Mouse (Mus musculus): ENCODE measurements around the gene Lca5.

Lca5 gene

DNA sequence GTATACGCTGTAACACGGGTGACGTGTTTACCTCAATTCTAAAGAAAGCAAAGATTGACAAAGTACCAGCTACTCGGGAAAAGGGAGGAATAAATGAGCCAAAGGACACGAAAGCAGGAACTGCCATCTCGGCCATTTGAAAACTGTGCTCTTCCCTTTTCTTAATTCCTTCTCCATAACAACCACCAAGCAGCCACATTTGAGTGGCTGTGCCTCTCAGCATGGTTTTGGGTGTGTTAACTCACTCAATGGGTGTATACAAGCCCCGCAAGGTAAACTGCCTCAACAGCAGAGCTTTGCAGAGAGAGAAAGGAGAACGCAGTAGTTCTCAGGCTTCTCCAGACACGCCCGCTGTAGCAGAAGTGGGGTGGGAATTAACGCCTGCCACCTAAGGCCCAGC lies 48.9 kb downstream of the Lca5 start:
- no peak for DNase-seq (ENCODE audit: low read depth, low spot score)

DNA sequence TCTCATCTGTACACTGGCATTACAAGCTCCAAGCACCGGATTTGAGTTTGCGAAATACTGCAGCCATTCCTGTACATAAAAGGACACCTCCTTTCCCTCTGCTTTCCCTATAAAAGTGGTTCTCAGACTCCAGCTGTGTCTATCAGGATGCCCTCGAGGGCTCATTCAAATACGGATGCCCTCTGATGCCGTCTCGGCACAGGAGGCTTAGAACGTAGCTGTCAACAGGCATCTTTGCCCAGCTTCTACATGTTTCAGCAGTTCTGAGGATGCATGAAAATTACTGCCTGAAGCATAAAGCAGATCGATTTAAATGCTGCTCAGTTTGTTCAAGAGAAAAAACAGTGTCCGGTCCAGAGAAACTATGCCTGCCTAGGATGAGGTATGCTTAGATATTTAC lies 51.4 kb downstream of the Lca5 start:
- no peak for DNase-seq (ENCODE audit: low read depth, low spot score)

DNA sequence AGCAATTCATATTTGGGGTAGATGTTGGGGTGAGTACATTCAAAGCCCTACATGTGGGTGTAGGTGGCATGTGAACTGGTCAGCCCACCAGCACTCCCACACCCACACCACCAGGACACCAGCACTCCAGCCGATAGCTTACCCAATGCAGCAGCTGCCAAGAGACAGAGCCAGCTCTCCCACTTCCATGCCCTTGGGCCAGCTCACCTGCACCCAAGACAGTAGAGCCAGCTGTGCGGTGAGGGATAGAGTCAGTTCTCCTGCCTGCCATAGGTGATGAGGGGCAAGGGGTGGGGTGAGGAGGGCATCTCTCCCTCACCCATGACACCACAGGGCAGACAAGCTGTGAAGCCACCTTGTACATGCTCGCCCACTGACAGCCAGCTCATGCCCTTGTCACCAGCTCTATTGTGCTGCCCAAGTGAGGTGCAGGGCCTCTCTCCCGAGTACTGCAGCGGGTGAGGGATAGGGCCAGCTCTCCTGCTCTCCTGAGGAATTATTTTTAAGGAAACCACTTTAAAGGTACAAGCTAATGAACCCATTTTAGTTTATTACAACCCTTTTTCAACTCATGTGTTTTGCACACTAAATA lies 54.6 kb downstream of the Lca5 start:
- DNase-seq (ENCODE audit: low read depth, low spot score), result no peak

DNA sequence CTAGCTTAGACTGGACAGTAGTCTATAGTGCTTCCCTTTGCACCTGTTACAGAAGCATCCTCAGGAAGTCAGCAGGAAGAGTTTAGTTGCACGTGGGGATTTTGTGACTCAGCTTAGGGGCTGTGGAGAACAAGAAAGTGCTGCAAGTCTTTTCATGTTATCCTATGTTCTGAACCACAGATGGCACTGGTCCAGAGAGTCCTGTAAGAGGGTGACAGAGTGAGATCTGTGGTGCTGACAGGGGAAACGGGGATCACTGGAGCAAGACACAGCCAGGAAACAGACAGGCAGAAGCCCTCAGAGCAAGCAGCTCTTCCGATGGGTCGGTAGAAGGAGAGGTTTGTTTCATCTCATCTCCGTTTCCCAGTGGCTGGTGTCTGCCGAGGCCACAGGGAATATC lies 55.6 kb downstream of the Lca5 start:
- no peak for DNase-seq (ENCODE audit: low read depth, low spot score)

DNA sequence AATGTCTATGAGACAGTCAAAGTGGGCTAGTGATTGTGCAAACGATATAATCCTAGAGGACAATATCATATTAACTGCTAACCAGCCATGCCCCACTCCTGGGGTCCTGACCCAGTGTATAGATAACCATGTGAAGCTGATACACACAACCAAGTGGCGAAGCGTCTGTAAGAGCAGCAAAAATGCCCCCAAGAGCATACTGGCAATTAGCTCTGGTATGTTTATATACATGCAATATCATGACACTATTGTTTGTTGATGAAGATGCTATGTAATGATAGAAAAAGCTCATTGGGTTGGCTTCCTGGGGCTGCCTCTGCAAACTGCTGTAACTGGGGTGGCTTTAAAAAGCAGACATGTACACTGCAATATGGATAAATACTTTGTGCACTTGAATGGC lies 57.7 kb downstream of the Lca5 start:
- DNase-seq (ENCODE audit: low read depth, low spot score), result no peak

DNA sequence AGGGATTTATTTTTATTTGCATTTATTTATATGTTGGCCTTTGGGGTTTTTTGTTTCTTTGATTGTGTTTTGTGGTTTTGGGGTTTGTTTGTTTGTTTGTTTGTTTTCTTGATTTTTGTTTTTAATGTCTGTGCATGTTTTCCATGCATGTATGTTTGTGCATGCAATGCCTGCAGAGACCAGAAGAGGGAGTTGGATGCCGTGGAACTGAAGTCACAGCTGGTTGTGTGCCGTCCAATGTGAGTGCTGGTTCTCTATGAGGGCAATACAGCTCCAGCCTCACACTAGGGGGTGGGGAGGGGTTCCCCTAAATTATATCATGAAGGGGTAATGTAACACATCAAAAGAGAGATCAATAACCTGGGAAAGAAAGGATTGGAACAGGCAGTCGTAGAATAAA lies 58.2 kb downstream of the Lca5 start:
- peak; percentile 30 for DNase-seq (ENCODE audit: low read depth, low spot score)

DNA sequence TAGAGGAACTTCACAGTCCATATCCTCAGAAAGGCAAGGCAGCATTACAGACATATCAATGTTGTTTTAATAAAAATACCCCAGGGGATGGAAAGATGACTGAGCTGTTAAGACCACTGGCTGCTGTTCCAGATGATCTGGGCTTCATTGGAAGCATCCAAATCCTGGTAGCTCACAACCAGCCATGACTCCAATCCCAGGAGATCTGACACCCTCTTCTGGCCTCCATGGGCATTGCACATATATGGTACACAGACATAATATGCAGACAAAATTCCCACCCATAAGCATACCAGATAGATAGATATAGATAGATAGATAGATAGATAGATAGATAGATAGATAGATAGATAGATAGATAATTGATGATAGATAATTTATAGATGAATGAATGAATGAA lies 59.6 kb downstream of the Lca5 start:
- DNase-seq (ENCODE audit: low read depth, low spot score), result peak; percentile 58

DNA sequence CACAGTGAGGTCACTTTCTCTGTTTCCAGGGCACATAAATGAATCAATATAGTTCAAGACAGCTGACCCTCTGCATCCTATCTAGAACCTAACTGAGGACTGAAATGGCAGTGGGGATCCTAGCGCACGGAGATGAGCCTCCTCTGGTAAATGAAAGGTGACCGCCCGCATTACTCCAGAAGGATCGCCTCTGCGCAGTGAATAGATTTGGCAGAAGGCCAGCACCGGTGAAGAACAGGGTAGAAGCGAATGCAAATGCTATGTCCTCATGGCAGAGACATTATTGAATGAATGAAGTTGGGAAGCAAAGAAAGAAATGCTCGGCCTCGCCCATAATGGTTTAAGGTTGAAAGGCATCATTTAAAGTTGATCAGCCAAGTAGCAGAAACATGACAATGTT lies 61.3 kb downstream of the Lca5 start:
- no peak for DNase-seq (ENCODE audit: low read depth, low spot score)

DNA sequence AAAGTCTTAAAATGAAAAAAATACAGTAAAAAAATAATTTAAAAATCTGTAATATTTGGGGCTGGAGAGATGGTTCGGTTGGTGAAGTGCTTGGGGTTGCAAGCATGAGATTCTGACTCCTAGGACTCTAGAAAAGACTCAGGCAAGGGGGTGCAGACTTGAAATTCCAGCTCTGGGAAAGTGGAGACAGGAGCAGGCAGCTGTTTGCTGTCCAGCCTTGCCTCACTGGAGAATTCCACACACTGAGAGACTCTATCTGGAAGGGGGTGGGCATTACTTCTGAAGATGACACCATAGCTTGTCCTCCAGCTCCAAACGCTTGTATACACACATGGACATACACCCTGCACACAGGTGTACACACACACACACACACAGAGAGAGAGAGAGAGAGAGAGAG lies 63.8 kb downstream of the Lca5 start:
- DNase-seq (ENCODE audit: low read depth, low spot score), result no peak

DNA sequence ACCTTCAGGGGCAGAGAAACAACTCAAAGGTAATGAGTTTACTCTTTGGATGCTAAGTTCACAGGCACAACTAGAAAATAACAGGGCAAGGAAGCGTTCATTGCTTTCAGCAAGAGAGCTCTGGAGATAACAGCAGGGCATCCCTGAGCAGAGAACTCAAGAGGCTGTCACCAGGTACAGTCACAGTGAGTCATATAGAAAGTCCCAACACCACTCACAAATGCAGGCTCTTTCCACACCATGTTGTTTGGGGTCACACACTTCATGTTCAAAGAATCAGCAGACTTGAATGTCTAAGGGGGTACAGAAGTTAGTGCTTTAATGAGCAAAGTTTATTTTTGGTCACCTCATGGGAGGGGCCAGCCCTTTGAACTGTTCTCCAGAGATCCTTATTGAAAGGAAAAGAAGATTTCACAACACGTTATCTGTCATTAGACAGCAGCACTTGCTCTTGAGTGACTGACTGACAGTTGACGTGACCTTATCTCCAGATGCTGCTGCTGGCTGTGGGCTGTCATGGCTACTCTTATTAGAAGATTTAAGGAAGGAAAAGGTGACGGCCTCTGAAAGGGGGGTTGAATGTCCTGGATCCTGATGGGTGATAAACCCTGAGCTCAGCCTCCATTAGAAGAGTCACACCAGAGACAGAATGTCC lies 65.3 kb downstream of the Lca5 start:
- no peak for DNase-seq (ENCODE audit: low read depth, low spot score)

DNA sequence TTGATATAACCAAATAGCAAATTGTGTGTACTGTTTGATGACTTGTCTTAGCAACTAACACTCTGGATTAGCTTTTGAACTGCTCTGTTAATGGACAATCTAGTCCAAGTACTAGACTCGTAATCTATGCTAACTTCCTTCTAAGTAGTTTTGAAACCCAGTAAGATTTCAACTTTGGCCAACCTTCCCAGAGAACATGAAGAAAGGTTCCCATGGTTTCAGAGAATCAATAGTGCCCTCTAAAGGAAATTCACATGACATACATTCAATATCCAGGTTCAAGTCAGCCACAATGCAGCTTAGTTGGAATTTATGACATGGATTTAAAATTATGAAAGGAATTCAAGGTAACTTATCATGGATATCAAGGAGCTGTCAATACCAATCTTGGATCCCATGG lies 70.0 kb downstream of the Lca5 start:
- no peak for DNase-seq (ENCODE audit: low read depth, low spot score)

DNA sequence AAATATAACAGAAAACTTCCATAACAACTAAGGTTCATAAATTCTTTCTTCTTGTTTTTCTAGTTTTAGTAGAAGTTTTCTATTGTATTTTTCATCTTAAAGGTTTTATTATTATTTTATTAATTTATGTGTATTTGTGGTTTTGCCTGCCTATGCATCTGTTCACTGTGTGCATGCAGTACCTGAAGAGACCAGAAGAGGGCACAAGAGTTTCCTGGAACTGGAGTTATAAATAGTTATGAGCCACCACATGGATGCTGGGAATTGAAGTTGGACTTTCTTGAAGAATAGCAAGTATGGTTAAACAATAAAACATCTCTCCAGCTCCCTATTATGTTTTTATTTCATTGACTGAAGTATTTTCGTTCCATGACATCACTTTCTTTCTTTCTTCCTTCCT lies 72.7 kb downstream of the Lca5 start:
- DNase-seq (ENCODE audit: low read depth, low spot score), result no peak

DNA sequence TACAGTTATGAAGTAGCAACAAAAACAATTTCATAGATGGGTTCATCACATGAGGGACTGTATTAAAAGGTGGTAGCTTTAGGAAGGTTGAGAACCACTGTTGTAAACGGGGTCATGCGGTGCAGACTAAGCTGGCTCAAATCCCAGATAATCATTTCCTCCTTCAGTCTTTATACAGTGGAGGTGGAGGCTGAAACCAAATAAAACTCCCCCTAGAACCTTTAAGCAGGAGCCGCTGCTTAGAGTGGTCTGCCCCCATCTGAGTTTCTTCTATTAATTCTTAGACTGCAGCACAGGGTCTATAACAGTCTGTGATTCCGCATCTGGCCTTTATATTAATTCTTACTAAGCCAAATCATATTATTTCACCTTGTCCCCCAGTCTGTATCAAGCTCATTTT lies 85.1 kb downstream of the Lca5 start:
- DNase-seq (ENCODE audit: low read depth, low spot score), result no peak

DNA sequence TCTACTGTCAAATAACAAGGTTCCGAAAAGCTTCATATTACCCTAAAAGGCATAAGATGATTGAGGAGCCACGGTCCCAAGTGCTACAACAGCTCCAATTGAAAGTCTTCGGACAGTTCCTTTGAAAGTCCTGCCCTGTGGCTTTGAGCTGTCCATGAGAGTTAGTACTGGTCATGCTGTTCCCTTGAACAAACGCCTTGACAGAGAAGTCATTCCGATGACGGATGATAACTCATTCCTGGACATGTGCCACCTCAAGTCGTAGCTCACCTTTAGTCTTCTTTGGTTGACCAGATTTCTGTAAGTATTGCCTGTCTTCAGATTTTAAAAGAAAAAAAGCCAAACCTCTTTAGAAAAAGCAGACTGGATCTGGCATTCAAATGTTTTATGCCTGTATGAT lies 87.6 kb downstream of the Lca5 start:
- no peak for DNase-seq (ENCODE audit: low read depth, low spot score)

DNA sequence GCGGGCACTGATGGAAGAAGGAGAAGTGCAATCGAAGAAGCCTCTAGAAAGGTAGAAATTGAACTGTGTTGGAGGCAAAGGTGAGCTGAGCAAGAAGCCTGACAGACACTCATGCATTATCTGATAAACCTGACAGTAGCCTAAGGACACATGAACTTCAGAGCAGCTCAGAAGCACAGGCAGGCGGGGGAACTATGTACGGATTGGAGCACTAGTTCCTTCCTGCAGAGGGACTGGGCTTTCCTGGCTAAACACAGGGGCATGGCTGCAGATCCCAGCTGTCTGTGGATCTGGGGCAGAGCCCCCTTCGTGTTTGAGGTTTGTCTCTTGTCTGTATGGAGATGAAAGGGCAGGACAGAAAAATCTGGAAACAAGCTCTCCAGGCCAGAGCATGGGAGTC lies 89.8 kb downstream of the Lca5 start:
- DNase-seq (ENCODE audit: low read depth, low spot score), result no peak

DNA sequence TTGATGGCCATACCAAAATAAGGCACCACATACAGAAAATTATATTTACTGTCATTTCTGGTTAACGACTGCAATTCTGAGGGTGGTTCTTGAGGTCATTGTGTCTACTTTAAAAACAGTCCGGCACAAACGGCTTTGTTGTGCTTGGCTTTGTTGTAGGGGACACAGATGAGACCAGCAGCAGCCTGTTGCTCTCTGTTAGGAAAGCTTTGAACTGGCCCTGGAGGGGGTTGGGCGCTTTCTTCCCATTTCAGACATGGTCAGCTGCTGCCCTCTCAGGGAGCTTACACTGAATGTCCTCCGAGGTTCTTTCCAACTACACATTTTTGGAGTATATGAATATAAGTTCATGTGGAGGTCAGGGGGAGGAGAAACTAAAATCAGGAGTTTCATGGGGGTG lies 90.3 kb downstream of the Lca5 start:
- no peak for DNase-seq (ENCODE audit: low read depth, low spot score)

DNA sequence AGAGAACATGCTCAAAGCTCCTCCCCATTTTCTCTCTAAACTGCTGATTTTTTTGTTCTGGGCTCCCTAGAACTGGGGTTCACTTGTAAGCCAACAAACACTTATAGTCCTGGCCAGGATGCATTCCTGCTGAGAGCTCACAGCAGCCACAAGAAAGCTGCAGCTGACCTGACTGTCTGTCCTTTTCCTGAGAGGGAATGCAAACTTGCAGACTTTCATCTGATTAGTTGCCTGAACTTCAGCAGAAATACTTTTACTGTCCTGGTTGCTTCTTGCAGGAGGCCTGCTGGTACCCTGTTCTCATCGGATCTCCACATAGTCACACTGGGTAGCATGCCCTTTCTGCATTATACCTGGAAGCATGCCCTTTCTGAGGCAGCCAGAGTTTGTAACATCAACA lies 91.0 kb downstream of the Lca5 start:
- no peak for DNase-seq (ENCODE audit: low read depth, low spot score)

DNA sequence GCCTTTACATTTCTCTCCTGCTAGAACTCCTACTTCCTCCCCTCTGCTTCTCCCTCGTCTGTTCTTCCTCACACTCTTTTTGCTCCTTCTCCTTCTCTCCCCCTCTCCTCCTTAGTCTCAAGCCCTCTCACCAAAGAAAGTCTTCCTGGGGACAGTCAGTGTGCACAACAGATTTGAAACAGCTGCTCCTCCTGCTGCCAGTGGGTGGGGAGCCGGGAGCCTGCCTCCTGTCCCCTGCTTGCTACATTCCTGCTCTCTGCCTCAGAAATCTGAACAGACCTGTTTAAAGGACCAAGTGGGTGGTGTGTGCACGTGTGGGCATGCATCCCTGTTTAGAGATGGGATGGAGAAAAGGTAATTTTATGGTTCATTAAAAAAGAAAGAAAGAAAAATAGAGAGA lies 91.4 kb downstream of the Lca5 start:
- no peak for DNase-seq (ENCODE audit: low read depth, low spot score)

DNA sequence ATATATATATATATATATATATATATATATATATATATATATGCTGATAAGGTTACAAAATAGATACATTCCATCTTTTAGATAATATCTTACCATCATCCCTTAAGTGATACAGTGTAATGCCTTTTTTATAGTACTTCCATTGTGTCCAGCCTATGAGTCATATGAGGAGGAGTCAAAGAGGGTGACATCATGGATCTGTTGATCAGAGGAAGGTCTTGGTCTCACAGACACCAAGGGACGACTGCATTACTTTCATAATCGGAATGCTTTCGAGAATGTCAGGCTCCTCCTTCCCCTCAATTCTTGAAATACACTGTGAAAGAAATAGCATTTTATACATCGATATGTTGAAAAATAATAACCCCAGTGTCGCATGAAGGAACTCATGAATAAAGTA lies 93.4 kb downstream of the Lca5 start:
- DNase-seq (ENCODE audit: low read depth, low spot score), result no peak

DNA sequence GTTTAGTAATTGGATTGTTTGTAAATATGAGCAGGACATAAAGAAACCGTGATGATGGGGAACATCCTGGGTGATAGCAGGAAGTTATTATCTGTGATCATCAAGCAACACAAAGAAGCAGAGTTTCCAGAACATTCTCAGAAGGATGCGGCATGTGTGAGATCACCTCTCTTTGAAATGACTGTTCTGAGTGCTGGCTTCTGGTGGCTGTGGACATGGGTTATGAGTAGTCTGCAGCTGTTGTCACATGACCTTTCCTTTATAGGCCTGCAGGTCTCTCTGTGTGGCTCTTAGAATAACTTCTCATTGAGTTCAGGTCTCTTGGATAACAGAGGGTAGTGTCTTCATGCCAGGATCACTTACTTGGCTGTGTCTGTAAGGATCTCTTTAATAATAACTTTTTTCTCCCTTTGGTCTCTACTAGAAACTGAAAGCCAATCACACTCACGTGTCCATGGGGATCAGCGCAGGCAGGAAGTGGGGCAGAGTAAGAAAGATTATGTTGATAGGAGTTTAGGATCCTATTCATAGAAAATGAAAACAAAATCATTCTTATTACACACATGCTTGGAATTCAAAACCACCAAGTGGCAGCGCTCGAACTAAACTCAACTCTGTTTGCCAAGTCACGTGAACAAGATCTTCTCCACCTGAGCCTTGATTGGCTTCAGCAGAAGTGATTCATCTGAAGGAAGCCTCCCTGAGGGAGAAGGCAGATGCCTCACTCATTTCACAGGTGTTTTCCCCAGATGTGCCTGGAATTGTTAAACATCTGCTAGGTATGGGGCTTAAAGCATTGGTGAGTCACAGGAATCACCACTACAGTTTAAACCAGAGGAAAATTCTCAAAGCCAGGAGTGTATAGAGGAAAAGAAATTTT lies 98.2 kb downstream of the Lca5 start:
- no peak for DNase-seq (ENCODE audit: low read depth, low spot score)

Measured in mesoderm, embryonic 11.5 days (tissue).